Mouse (Mus musculus) gastrocnemius, postnatal 4 days (tissue): ENCODE results near the gene Disc1. TPM values are rescaled to one million over a fixed set of nuclear protein-coding genes. Genes with fewer than 3 reads are reported as not detected.
A peak's percentile ranks its signal among the peaks of the same experiment; 100 is the strongest.

ENCODE experiments used
- DNase-seq, 2 experiments: peaks; one replicate each; pipeline ENCODE4 v3.0.0; 2021 to 2022; ENCODE audit warnings: low spot score in 2 of 2, mixed read lengths in 2 of 2
- total RNA-seq, 2 experiments: library from RNA; stranded (reverse); gene quantifications; 2 replicates each; pipeline ENCODE4 v1.2.3; 2021

The Disc1 gene
- total RNA-seq, 2 experiments from 2014 or later = 4.7 to 5.6 TPM

- DNase-seq = no peak
These were observed 164.0 kb downstream of the Disc1 start for GRCm38 (mm10) chr8:125217902-125218581.

- no peak for DNase-seq
These were observed 164.7 kb downstream of the Disc1 start for GRCm38 (mm10) chr8:125218669-125219068.

- DNase-seq = no peak
These were observed 166.6 kb downstream of the Disc1 start for GRCm38 (mm10) chr8:125220608-125221007.

GRCm38 (mm10) chr8:125221062-125221461 is 167.1 kb downstream of the Disc1 start:
- DNase-seq = no peak

- no peak for DNase-seq
These were observed 169.2 kb downstream of the Disc1 start for GRCm38 (mm10) chr8:125223031-125223753.

- no peak for DNase-seq
These were observed 170.3 kb downstream of the Disc1 start for GRCm38 (mm10) chr8:125224271-125224699.

GRCm38 (mm10) chr8:125225266-125225665 is 171.3 kb downstream of the Disc1 start:
- DNase-seq = no peak

GRCm38 (mm10) chr8:125226989-125227624 is 173.1 kb downstream of the Disc1 start:
- DNase-seq = no peak

- no peak for DNase-seq
These were observed 176.6 kb downstream of the Disc1 start for GRCm38 (mm10) chr8:125230526-125231131.

GRCm38 (mm10) chr8:125232724-125233123 is 178.7 kb downstream of the Disc1 start:
- DNase-seq = no peak

GRCm38 (mm10) chr8:125235898-125236835 is 182.2 kb downstream of the Disc1 start:
- DNase-seq = peak in 1 of 2 experiments; percentile 39

GRCm38 (mm10) chr8:125240763-125241162 is 186.8 kb downstream of the Disc1 start:
- DNase-seq = no peak

- peak in 1 of 2 experiments; percentile 50 for DNase-seq
These were observed 188.4 kb downstream of the Disc1 start for GRCm38 (mm10) chr8:125242382-125242781.

- no peak for DNase-seq
These were observed 188.9 kb downstream of the Disc1 start for GRCm38 (mm10) chr8:125242921-125243320.

GRCm38 (mm10) chr8:125246737-125247292 is 192.8 kb downstream of the Disc1 start:
- DNase-seq = no peak

- no peak for DNase-seq
These were observed 193.4 kb downstream of the Disc1 start for GRCm38 (mm10) chr8:125247349-125247748.

GRCm38 (mm10) chr8:125252946-125253345 is 199.0 kb downstream of the Disc1 start:
- no peak for DNase-seq

GRCm38 (mm10) chr8:125253505-125254180 is 199.6 kb downstream of the Disc1 start:
- DNase-seq = no peak

- DNase-seq = peak; percentile 61 to 84
These were observed 200.4 kb downstream of the Disc1 start for GRCm38 (mm10) chr8:125254188-125255005.
